Mouse (Mus musculus) bone marrow macrophage, adult 2 months (primary cell): ENCODE data around the gene Enc1.

ENCODE experiments used
- CTCF ChIP-seq: IDR thresholded peaks from 2 replicates; pipeline ENCODE4 v1.5.1; 2012; ENCODE audit warnings: low read depth, mild to moderate bottlenecking, low read length, moderate library complexity
- POLR2A ChIP-seq: IDR thresholded peaks from 2 replicates; pipeline ENCODE4 v1.6.1; 2012; ENCODE audit warnings: mild to moderate bottlenecking, low read depth, low read length, borderline replicate concordance

GRCm38 (mm10) chr13:97250551-97251380, 9.9 kb downstream of the Enc1 start:
- TF ChIP-seq POLR2A (no peak), CTCF (no peak)
